Mouse (Mus musculus) midbrain, embryonic 12.5 days (tissue): Measurements from ENCODE around the gene Ccdc157. TPM values are rescaled to one million over a fixed set of nuclear protein-coding genes. Genes with fewer than 3 reads are reported as not detected.

Experiments used
- ATAC-seq: fragments of 200-750 bp; cut with Nextera tagmentation; 2 replicates; pipeline ENCODE4 v1.8.0; 2017; ENCODE audit warnings: low read depth, moderate TSS enrichment, moderate library complexity; ENCODE audit not compliant: low FRiP score
- H3K27ac ChIP-seq: fragments of 300-500 bp; sonication (generic); replicated peaks from 2 replicates; pipeline ENCODE4 v1.5.1; 2016; ENCODE audit warnings: mild to moderate bottlenecking
- H3K27me3 ChIP-seq: fragments of 300-500 bp; sonication (generic); 2 replicates; pipeline ENCODE4 v1.6.1; 2016; ENCODE audit warnings: mild to moderate bottlenecking
- H3K36me3 ChIP-seq: fragments of 300-500 bp; sonication (generic); 2 replicates; pipeline ENCODE4 v1.6.1; 2016
- H3K4me1 ChIP-seq: fragments of 300-500 bp; sonication (generic); 2 replicates; pipeline ENCODE4 v1.6.1; 2016
- H3K4me2 ChIP-seq: fragments of 300-500 bp; sonication (generic); replicated peaks from 2 replicates; pipeline ENCODE4 v1.6.1; 2016; ENCODE audit warnings: mild to moderate bottlenecking, moderate library complexity
- H3K4me3 ChIP-seq: fragments of 300-500 bp; sonication (generic); 2 replicates; pipeline ENCODE4 v1.5.1; 2016; ENCODE audit warnings: mild to moderate bottlenecking
- H3K9ac ChIP-seq: fragments of 300-500 bp; sonication (generic); replicated peaks from 2 replicates; pipeline ENCODE4 v1.6.1; 2016; ENCODE audit warnings: mild to moderate bottlenecking, moderate library complexity
- H3K9me3 ChIP-seq: fragments of 300-500 bp; sonication (generic); 2 replicates; pipeline ENCODE4 v1.6.1; 2016; ENCODE audit warnings: mild to moderate bottlenecking
- WGBS: fragments of 180-500 bp; shearing (Covaris S2); methylation state at CpG from one replicate; pipeline ENCODE4 v1.1.7; 2016; 5-methylcytosine and 5-hydroxymethylcytosine counted together
- polyA plus RNA-seq: library from polyadenylated mRNA; unstranded; fragments of >200 nt; fragmentation: Nextera tagmentation; extraction: Ambion mirVana; gene quantifications from 2 replicates; pipeline ENCODE4 v1.2.1, GENCODE M21; 2016

Ccdc157 gene
- polyA plus RNA-seq = 8.1 and 9.8 TPM in 2 replicates

DNA sequence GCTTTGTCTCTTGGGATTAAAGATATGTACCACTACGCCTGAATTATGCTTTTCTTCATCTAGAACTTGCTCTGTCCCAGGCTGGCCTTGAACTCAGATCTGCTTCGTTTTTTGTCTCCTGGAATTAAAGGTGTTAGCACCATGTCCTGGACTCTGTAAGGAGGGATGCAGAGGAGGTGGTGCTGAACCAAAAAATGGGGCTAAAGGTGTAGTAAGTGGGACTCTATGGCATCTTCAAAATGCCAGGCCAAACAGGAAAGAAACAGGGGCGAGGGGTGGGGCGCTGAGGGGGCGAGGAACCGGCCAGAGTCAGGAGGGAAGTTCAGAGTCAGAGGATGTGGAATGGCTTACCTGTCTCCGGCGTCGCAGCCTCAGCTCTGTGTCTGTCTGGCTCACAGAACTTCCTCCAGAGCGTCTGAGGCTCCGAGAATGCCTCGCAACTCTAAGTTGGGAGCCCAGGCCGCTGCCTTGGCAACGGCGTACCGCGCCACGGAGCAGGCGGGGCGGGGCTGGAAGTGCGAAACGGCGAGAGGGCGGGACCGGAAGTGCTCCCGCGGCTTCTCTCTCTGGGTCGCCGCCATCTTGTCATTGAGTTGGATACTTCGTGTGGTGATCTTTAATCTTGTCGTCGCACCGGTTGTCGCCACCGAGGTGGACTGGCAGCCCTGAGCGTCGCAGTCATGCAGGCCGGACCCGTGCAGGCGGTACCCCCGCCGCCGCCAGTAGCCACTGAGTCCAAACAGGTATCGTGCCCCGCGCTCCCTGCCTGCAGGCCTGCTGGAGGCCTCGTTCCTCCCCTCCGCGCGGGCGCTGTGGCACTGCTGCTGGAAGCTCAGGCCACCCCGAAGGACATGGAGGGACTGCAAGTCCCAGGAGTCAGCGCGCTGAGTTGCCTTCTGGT lies at the start of gene Ccdc157, which contains the start of gene Sf3a1:
Ccdc157 (minus strand) TSS at position 486 of the 901 bp plus-strand sequence.
Sf3a1 (plus strand) TSS at position 543 of the 901 bp plus-strand sequence.
- Histone ChIP-seq H3K9ac (peak within 1 kb of the TSS; percentile 69), H3K4me3 (peak within 1 kb of the TSS; percentile 85), H3K4me2 (peak within 1 kb of the TSS; percentile 98), H3K27ac (peak within 1 kb of the TSS; percentile 83), H3K4me1 (peaks cover 32% of the 10 kb centered on the region), H3K36me3 (peaks cover 40% of the 10 kb centered on the region), H3K27me3 (no peaks in the 10 kb centered on the region), H3K9me3 (no peaks in the 10 kb centered on the region)
- peak; percentile 97 for ATAC-seq
- 1% methylated on average over 53 of the region's 54 CpGs for WGBS

DNA sequence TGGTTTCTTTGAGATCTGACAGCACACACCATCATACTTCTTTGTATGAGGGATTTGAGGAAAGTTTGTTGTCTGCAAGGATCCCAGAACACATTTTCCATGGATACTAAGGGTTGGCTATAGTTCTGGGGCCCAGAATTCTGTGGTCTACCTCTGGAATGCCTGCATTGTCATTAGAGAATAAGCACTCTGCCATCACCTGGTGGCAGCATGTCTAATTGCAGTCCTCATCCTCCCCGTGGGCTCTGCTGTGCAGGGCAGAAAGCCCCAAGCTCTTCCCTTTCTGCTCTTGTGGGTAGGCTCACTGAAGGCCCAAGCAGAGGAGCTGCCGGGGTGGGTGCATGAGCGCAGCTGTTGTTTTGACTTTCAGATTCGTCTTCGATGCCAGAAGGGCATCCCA lies 49.5 kb upstream of the Ccdc157 start:
- Histone ChIP-seq H3K4me1 (no peaks in the 10 kb centered on the region), H3K27me3 (no peaks in the 10 kb centered on the region), H3K9ac (no peak overlapping the region), H3K4me2 (no peak overlapping the region), H3K4me3 (no peak overlapping the region), H3K27ac (no peak overlapping the region), H3K9me3 (no peaks in the 10 kb centered on the region), H3K36me3 (peaks cover 67% of the 10 kb centered on the region)
- ATAC-seq = no peak
- WGBS = 81% methylated on average over 5 of the region's 5 CpGs

- 94% methylated on average over 9 of the region's 9 CpGs for WGBS
- H3K9me3 ChIP-seq = no peaks in the 10 kb centered on the region
- no peak overlapping the region for H3K4me3 ChIP-seq
- no peak overlapping the region for H3K9ac ChIP-seq
- no peaks in the 10 kb centered on the region for H3K4me1 ChIP-seq
- H3K36me3 ChIP-seq = peaks cover 48% of the 10 kb centered on the region
- no peak overlapping the region for H3K4me2 ChIP-seq
- ATAC-seq = no peak
- H3K27ac ChIP-seq = no peak overlapping the region
- H3K27me3 ChIP-seq = no peaks in the 10 kb centered on the region
Measured at GRCm38 (mm10) chr11:4207655-4208054, 47.6 kb upstream of the Ccdc157 start.

DNA sequence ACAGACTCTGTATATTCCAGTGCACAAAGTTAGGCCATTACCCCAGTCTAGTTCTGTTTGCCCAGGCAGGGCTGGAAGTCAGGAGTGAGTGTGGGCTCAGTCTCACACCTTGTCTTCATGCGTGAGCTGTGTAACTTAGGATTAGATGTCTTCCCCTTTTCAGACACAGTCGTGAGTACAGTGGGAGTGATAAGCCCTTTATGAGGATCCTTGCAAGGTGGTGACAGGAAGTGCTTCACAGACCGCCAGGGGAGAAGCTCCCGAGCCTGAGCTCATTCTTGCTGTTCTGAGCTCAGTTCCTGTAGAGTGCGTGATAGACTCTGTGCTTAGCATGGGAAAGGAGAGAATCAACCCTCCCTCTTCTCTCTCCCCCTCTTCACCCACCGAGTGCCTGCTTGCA lies 46.5 kb upstream of the Ccdc157 start:
- H3K27ac ChIP-seq = no peak overlapping the region
- no peaks in the 10 kb centered on the region for H3K4me1 ChIP-seq
- no peaks in the 10 kb centered on the region for H3K27me3 ChIP-seq
- H3K9ac ChIP-seq = no peak overlapping the region
- ATAC-seq = no peak
- 84% methylated on average over 6 of the region's 6 CpGs for WGBS
- no peak overlapping the region for H3K4me3 ChIP-seq
- no peak overlapping the region for H3K4me2 ChIP-seq
- peaks cover 39% of the 10 kb centered on the region for H3K36me3 ChIP-seq
- H3K9me3 ChIP-seq = no peaks in the 10 kb centered on the region

DNA sequence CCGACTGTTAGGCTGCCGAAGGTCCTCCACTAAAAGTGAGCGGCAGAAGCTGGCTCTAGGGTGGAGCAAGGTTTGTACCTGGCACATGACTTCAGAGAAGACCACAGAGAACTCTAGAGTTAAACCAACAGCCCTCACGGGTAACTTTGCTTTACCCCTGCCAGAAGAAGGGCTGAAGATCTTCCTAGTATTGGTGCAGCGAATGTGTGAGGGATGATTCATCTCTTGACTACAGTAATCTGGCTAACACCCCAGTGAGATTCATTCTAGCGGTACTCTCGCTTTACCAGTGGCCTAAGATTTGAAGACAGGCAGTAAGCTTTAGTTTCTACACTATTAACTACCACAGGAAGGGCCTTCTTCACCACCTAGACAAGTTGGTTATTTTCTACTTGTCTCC lies 45.9 kb upstream of the Ccdc157 start:
- peaks cover 36% of the 10 kb centered on the region for H3K36me3 ChIP-seq
- WGBS = 93% methylated on average over 7 of the region's 7 CpGs
- no peaks in the 10 kb centered on the region for H3K9me3 ChIP-seq
- H3K27ac ChIP-seq = no peak overlapping the region
- H3K4me2 ChIP-seq = no peak overlapping the region
- no peaks in the 10 kb centered on the region for H3K27me3 ChIP-seq
- H3K9ac ChIP-seq = no peak overlapping the region
- ATAC-seq = no peak
- no peaks in the 10 kb centered on the region for H3K4me1 ChIP-seq
- no peak overlapping the region for H3K4me3 ChIP-seq

GRCm38 (mm10) chr11:4205097-4205655 lies 45.1 kb upstream of the Ccdc157 start:
- H3K27ac ChIP-seq = no peak overlapping the region

GRCm38 (mm10) chr11:4203705-4204074 lies 43.6 kb upstream of the Ccdc157 start:
- no peaks in the 10 kb centered on the region for H3K4me1 ChIP-seq
- no peak overlapping the region for H3K4me2 ChIP-seq
- no peak overlapping the region for H3K4me3 ChIP-seq
- H3K9me3 ChIP-seq = no peaks in the 10 kb centered on the region
- whole genome bisulfite sequencing = 55% methylated on average over 2 of the region's 2 CpGs
- peaks cover 28% of the 10 kb centered on the region for H3K36me3 ChIP-seq
- H3K27me3 ChIP-seq = no peaks in the 10 kb centered on the region
- ATAC-seq = no peak
- H3K27ac ChIP-seq = no peak overlapping the region
- H3K9ac ChIP-seq = no peak overlapping the region

More at GRCm38 (mm10) chr11:4205097-4205655, 45.1 kb upstream of the Ccdc157 start:
- Histone ChIP-seq H3K27me3 (no peaks in the 10 kb centered on the region), H3K4me2 (no peak overlapping the region), H3K9me3 (no peaks in the 10 kb centered on the region), H3K36me3 (peaks cover 31% of the 10 kb centered on the region), H3K4me1 (no peaks in the 10 kb centered on the region), H3K9ac (no peak overlapping the region), H3K4me3 (no peak overlapping the region)
- 92% methylated on average over 5 of the region's 5 CpGs for WGBS
- ATAC-seq = no peak

DNA sequence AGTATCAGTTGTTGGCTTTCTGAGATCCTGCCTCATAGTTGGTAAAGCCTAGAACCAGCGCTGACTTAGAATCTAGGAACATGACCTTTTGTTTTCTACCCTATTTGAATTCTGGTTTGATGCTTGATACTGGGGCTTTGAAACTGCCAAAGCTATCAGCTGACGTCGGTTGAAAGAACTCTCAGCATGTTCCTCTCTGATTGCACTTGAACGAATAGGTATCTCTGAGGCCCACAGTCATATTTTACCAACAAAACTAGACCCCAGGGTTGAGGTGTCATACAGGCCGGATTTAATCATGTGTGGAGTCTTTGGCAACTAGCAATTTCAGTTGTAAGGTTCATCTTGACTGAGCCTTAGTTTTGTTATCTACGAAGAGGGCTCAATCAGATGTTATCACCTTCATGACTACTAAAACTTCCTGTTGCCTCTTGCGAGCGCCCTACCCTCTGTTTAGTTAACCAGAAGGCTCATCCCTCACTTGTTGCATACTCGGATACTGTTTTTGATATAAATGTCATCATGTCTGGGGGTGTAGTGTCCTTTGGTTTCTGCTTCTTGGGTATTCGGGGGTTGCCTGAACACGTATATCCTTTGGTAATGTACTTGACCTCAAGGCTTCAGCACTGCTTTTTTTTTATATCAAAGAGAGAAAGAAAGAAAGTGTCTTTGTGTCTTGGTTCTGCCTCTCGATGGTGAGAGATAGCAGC lies 43.1 kb upstream of the Ccdc157 start:
- Histone ChIP-seq H3K4me2 (no peak overlapping the region), H3K9me3 (no peaks in the 10 kb centered on the region), H3K4me1 (no peaks in the 10 kb centered on the region), H3K9ac (no peak overlapping the region), H3K27ac (no peak overlapping the region), H3K36me3 (peaks cover 23% of the 10 kb centered on the region; the same call in 1 of the 2 replicates), H3K4me3 (no peak overlapping the region), H3K27me3 (no peaks in the 10 kb centered on the region)
- WGBS = 90% methylated on average over 12 of the region's 12 CpGs
- no peak for ATAC-seq

- ATAC-seq = no peak
- Histone ChIP-seq H3K4me3 (no peak overlapping the region), H3K9me3 (no peaks in the 10 kb centered on the region), H3K27me3 (no peaks in the 10 kb centered on the region), H3K4me1 (no peaks in the 10 kb centered on the region), H3K36me3 (peaks cover 13% of the 10 kb centered on the region; the same call in 1 of the 2 replicates), H3K9ac (no peak overlapping the region), H3K27ac (no peak overlapping the region), H3K4me2 (no peak overlapping the region)
- 87% methylated on average over 11 of the region's 11 CpGs for WGBS
Measured at GRCm38 (mm10) chr11:4201981-4202700, 42.0 kb upstream of the Ccdc157 start.

DNA sequence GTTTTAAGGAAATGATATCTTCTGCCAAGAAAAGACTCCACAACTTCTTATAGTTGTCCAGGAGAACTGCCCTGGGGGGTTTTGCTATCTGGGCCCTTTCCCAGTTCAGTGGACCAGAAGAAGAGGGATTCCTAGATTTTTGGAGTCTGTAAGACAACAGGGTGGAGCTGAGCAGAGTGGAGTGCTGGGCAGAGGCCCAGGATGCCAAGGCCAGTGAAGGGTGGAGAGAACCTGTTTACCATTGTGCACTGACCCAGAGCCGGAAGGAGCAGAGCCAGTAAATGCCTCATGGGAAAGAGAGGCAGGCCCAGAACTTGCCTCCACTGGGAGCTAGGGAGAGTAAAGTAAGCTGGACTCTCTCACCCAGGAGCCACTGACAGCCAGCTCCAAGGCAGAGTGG lies 37.6 kb upstream of the Ccdc157 start:
- Histone ChIP-seq H3K9ac (no peak overlapping the region), H3K27me3 (no peaks in the 10 kb centered on the region), H3K9me3 (no peaks in the 10 kb centered on the region), H3K4me1 (no peaks in the 10 kb centered on the region), H3K36me3 (no peaks in the 10 kb centered on the region), H3K4me3 (no peak overlapping the region), H3K4me2 (no peak overlapping the region), H3K27ac (no peak overlapping the region)
- WGBS = 53% methylated on average over 1 of the region's 1 CpGs
- no peak for ATAC-seq

DNA sequence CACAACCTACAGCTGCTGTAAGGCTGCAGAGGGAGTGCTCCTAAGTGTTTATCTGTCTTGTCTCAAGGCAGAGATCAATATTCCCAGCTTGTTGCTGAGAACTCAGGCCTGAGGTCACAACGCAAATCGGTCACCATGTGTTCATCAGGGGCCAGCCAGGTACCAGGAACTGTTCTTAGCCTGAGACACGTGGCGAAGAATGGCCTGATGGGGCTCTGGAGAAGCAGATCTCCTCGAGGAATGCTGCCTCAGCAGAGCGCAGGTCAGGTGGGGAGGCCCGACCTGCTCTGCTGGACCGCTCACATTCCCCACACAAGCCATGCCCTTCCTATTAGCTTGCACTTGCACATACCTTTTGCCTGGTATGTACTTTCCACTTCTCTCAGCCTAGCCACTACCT lies 36.5 kb upstream of the Ccdc157 start:
- Histone ChIP-seq H3K4me1 (no peaks in the 10 kb centered on the region), H3K4me2 (no peak overlapping the region), H3K4me3 (no peak overlapping the region), H3K27ac (no peak overlapping the region), H3K36me3 (no peaks in the 10 kb centered on the region), H3K9me3 (no peaks in the 10 kb centered on the region), H3K27me3 (no peaks in the 10 kb centered on the region), H3K9ac (no peak overlapping the region)
- 80% methylated on average over 8 of the region's 8 CpGs for WGBS
- ATAC-seq = no peak
